Mouse (Mus musculus): ENCODE results near the gene Farsa. TPM values are rescaled to one million over a fixed set of nuclear protein-coding genes. Genes with fewer than 3 reads are reported as not detected.
"Not testable (repeated sequence)": the region's sequence is repeated elsewhere in the genome, so short reads cannot be mapped to it uniquely, and the experiment has no call there.

Gene Farsa
- polyA plus RNA-seq, 1 experiment from 2014 or later, result 68.2 TPM

DNA sequence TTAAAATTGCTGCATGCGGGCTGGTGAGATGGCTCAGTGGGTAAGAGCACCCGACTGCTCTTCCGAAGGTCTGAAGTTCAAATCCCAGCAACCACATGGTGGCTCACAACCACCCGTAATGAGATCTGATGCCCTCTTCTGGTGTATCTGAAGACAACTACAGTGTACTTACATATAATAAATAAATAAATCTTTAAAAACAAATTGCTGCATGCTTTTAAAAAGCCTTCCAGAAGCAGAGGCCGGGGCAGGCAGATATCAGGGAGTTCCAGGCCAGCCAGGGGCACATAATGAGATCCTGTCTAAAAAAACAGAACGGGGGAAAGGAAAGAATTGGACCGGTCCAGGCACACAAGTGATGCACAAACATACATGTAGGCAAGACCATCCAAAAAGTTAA, 51.2 kb downstream of the Farsa start:
- Histone ChIP-seq H3K9ac (ENCODE audit: low read depth, low read length) (peak overlapping the region; percentile 58; the same call in 1 of the 2 replicates), H3K4me3 (replicated peaks; ENCODE audit: low read depth, low read length) (peak overlapping the region; percentile 47), H3K4me2 (ENCODE audit: low read length) (peak overlapping the region; percentile 90), H3K4me1 (replicated peaks; ENCODE audit: insufficient read depth, low read length) (peaks cover 15% of the 10 kb centered on the region; the same call in 1 of the 2 replicates)
- H3K9me3 ChIP-seq (replicated peaks; ENCODE audit: low read length); DNase-seq (ENCODE audit: low spot score); H3K27ac ChIP-seq; H3K36me3 ChIP-seq (ENCODE audit: insufficient read depth, low read length); H3K27me3 ChIP-seq (ENCODE audit: insufficient read depth, low read length); ATAC-seq (replicated peaks; ENCODE audit: low FRiP score, low read depth): not testable (repeated sequence)
- peak; percentile 27; the same call in 1 of the 2 replicates for TF ChIP-seq CTCF (IDR thresholded peaks at IDR 0.05; ENCODE audit: low read depth)
- 27% methylated on average over 7 of the region's 7 CpGs for WGBS

DNA sequence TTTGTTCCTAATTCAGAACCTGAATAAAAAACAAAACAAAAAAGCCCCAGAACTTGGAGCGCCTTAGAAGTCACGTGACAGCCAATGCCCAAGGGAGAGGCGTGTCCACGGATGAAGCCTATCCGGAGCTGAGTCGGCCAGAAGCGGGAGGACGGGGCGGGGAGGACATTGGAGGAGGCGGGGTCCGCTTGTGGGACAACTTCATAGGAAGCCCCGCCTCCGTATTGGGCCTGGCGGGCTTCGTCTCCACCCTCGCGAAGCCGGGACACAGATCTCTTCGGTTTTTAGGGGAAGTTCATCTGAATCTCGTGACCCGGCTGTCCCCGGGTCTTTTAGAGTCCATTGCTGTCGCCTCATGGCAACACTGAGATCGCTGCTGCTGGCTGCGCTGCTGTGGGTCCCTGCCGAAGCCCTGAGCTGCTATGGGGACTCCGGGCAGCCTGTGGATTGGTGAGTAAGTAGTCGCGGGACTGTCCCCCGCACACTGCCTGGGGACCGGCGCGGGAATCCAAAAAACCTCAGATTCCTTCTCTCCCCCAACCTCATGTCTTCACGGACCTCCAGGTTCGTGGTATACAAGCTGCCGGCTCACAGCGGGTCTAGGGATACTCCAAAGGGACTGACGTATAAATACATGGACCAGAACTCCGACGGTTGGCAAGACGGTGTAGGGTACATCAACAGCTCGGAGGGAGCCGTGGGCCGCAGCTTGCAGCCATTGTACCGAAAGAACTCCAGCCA, 51.8 kb downstream of the Farsa start, which contains the start of gene Dnase2a:
TSS of gene Dnase2a (plus strand) at position 140 of the 741 bp plus-strand sequence.
- Histone ChIP-seq H3K27me3 (ENCODE audit: insufficient read depth, low read length) (peaks cover 9% of the 10 kb centered on the region), H3K4me3 (replicated peaks; ENCODE audit: low read depth, low read length) (peak within 1 kb of the TSS; percentile 47), H3K4me1 (replicated peaks; ENCODE audit: insufficient read depth, low read length) (peaks cover 15% of the 10 kb centered on the region; the same call in 1 of the 2 replicates), H3K9ac (ENCODE audit: low read depth, low read length) (peak within 1 kb of the TSS; percentile 58), H3K36me3 (ENCODE audit: insufficient read depth, low read length) (no peaks in the 10 kb centered on the region), H3K9me3 (replicated peaks; ENCODE audit: low read length) (no peaks in the 10 kb centered on the region), H3K4me2 (ENCODE audit: low read length) (peak within 1 kb of the TSS; percentile 90), H3K27ac (no peak within 1 kb of the TSS)
- under 1% methylated on average over 45 of the region's 45 CpGs for WGBS
- ATAC-seq (replicated peaks; ENCODE audit: low FRiP score, low read depth) (peak; percentile 84), DNase-seq (ENCODE audit: low spot score) (peak; percentile 99)
- TF ChIP-seq CTCF (IDR thresholded peaks at IDR 0.05; ENCODE audit: low read depth), result no peak

DNA sequence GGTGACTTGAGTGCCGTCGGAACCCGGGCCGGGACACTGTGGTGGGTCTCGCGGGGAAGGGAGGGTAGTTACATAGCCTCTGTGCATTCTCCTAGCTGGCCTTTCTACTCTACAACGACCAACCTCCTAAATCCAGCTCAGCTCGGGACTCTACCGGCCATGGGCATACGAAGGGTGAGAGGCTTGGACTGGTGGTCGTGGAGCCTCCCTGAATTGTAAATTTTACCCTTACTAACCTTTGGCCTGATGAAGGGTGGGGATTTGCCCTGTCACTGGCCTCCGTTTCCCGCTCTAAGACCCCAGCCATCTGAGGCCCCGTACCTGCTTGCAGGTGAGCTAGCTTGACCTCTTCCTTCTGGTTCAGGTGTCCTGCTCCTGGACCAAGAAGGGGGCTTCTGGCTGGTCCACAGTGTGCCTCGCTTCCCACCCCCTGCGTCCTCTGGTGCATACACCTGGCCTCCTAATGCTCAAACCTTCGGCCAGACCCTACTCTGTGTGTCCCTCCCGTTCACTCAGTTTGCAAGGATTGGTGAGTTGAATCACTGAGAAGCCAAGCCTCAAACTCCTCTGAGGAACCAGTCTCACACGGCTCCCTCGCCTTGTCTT, 52.5 kb downstream of the Farsa start:
- H3K4me3 ChIP-seq (replicated peaks; ENCODE audit: low read depth, low read length), result peak overlapping the region; percentile 47
- H3K4me2 ChIP-seq (ENCODE audit: low read length), result peak overlapping the region; percentile 90
- 52% methylated on average over 20 of the region's 20 CpGs for WGBS
- no peak overlapping the region for H3K27ac ChIP-seq
- peak overlapping the region; percentile 58 for H3K9ac ChIP-seq (ENCODE audit: low read depth, low read length)
- no peak for DNase-seq (ENCODE audit: low spot score)
- peaks cover 15% of the 10 kb centered on the region; the same call in 1 of the 2 replicates for H3K4me1 ChIP-seq (replicated peaks; ENCODE audit: insufficient read depth, low read length)
- no peak for TF ChIP-seq CTCF (IDR thresholded peaks at IDR 0.05; ENCODE audit: low read depth)
- no peaks in the 10 kb centered on the region for H3K9me3 ChIP-seq (replicated peaks; ENCODE audit: low read length)
- H3K36me3 ChIP-seq (ENCODE audit: insufficient read depth, low read length), result no peaks in the 10 kb centered on the region
- H3K27me3 ChIP-seq (ENCODE audit: insufficient read depth, low read length), result peaks cover 9% of the 10 kb centered on the region
- ATAC-seq (replicated peaks; ENCODE audit: low FRiP score, low read depth), result no peak

DNA sequence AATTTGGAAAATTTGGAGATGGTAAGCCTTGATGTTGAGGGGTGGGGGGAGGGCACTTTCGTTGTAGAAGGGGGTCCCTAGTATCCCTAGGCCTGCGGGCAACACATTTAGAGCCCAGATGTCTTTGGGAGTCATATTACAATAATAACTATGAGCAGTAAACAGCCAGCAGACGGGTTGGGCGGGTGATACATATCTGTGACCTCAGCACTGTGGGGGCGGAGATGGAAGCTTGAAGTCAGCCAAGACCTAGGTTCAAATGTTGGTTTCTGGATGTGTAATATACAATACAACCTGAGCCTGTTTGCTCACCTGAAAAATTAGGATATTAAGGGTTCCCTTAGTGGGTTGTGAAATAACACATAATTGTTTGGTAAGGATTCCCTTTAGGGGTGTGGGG, 53.2 kb downstream of the Farsa start:
- no peak for ATAC-seq (replicated peaks; ENCODE audit: low FRiP score, low read depth)

DNA sequence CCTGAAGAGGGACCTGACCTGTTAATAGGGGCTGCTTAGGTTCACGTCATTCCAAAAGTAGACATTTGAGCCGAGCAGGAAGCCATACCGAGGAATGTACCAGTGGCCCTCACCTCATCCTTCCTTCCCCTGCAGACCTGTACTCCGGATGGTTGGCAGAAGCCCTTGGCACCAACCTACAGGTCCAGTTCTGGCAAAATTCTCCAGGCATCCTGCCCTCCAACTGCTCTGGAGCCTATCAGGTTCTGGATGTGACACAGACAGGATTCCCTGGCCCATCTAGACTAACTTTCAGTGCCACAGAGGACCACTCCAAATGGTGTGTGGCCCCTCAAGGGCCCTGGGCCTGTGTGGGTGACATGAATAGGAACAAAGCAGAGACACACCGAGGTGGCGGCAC, 53.8 kb downstream of the Farsa start:
- no peak overlapping the region for H3K4me3 ChIP-seq (replicated peaks; ENCODE audit: low read depth, low read length)
- H3K27ac ChIP-seq, result no peak overlapping the region
- H3K36me3 ChIP-seq (ENCODE audit: insufficient read depth, low read length), result no peaks in the 10 kb centered on the region
- DNase-seq (ENCODE audit: low spot score) (no peak), ATAC-seq (replicated peaks; ENCODE audit: low FRiP score, low read depth) (no peak)
- H3K9ac ChIP-seq (ENCODE audit: low read depth, low read length), result no peak overlapping the region
- no peak overlapping the region for H3K4me2 ChIP-seq (ENCODE audit: low read length)
- peaks cover 9% of the 10 kb centered on the region for H3K27me3 ChIP-seq (ENCODE audit: insufficient read depth, low read length)
- TF ChIP-seq CTCF (IDR thresholded peaks at IDR 0.05; ENCODE audit: low read depth), result no peak
- WGBS, result 86% methylated on average over 6 of the region's 6 CpGs
- H3K4me1 ChIP-seq (replicated peaks; ENCODE audit: insufficient read depth, low read length), result peaks cover 15% of the 10 kb centered on the region; the same call in 1 of the 2 replicates
- H3K9me3 ChIP-seq (replicated peaks; ENCODE audit: low read length), result no peaks in the 10 kb centered on the region

More for the DNA sequence above, 53.2 kb downstream of the Farsa start:
- Histone ChIP-seq H3K27ac (no peak overlapping the region), H3K4me3 (replicated peaks; ENCODE audit: low read depth, low read length) (no peak overlapping the region), H3K36me3 (ENCODE audit: insufficient read depth, low read length) (no peaks in the 10 kb centered on the region), H3K4me2 (ENCODE audit: low read length) (no peak overlapping the region), H3K4me1 (replicated peaks; ENCODE audit: insufficient read depth, low read length) (peaks cover 15% of the 10 kb centered on the region; the same call in 1 of the 2 replicates), H3K9ac (ENCODE audit: low read depth, low read length) (no peak overlapping the region), H3K27me3 (ENCODE audit: insufficient read depth, low read length) (peaks cover 9% of the 10 kb centered on the region), H3K9me3 (replicated peaks; ENCODE audit: low read length) (no peaks in the 10 kb centered on the region)
- WGBS, result 62% methylated on average over 5 of the region's 5 CpGs
- no peak for DNase-seq (ENCODE audit: low spot score)
- TF ChIP-seq CTCF (IDR thresholded peaks at IDR 0.05; ENCODE audit: low read depth), result no peak

DNA sequence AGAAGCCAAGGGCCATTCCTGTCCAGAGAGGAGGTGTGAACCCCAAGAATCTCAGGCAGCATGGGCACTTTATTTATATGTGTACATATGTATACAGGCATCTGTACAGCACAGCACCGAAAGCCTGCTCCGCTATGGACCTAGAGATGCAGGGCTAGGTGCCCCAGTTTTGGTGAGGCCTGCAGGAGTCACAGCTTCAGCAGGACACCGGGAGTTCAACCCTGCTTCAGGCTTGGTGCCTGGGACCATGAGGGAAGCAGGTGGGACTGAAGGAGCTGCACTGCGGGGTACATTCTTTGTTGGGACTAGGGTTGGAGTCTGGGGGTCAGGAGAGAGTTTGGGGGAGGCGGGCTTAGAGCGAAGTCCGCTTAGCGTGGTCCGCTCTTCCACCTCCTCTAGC, 55.1 kb downstream of the Farsa start:
- no peak for TF ChIP-seq CTCF (IDR thresholded peaks at IDR 0.05; ENCODE audit: low read depth)
- Histone ChIP-seq H3K9ac (ENCODE audit: low read depth, low read length) (no peak overlapping the region), H3K4me1 (replicated peaks; ENCODE audit: insufficient read depth, low read length) (peaks cover 15% of the 10 kb centered on the region; the same call in 1 of the 2 replicates), H3K4me2 (ENCODE audit: low read length) (no peak overlapping the region), H3K27ac (no peak overlapping the region), H3K36me3 (ENCODE audit: insufficient read depth, low read length) (no peaks in the 10 kb centered on the region), H3K4me3 (replicated peaks; ENCODE audit: low read depth, low read length) (no peak overlapping the region), H3K27me3 (ENCODE audit: insufficient read depth, low read length) (peaks cover 9% of the 10 kb centered on the region), H3K9me3 (replicated peaks; ENCODE audit: low read length) (no peaks in the 10 kb centered on the region)
- ATAC-seq (replicated peaks; ENCODE audit: low FRiP score, low read depth) (no peak), DNase-seq (ENCODE audit: low spot score) (no peak)
- 86% methylated on average over 9 of the region's 9 CpGs for WGBS

All from kidney, postnatal 0 days (tissue).